Mouse (Mus musculus): ENCODE measurements around the gene Itga2. TPM values are rescaled to one million over a fixed set of nuclear protein-coding genes. Genes with fewer than 3 reads are reported as not detected.
A peak's percentile ranks its signal among the peaks of the same experiment; 100 is the strongest.

The Itga2 gene
- polyA plus RNA-seq, 2 experiments, result 3.8 to 3.9 TPM

- Histone ChIP-seq H3K27me3 (ENCODE audit: control insufficient read depth, insufficient read depth, low read length) (no peaks in the 10 kb centered on the region), H3K36me3 (ENCODE audit: control insufficient read depth, insufficient read depth, low read length) (peaks cover 50% of the 10 kb centered on the region), H3K9ac (ENCODE audit: low read depth, low read length, severe bottlenecking) (no peak overlapping the region), H3K4me1 (ENCODE audit: control insufficient read depth, insufficient read depth, low read length) (no peaks in the 10 kb centered on the region), H3K27ac (replicated peaks; ENCODE audit: low read depth, low read length) (no peak overlapping the region), H3K4me2 (replicated peaks; ENCODE audit: low read depth, low read length, severe bottlenecking) (no peak overlapping the region), H3K4me3 (replicated peaks; ENCODE audit: low read length) (no peak overlapping the region), H3K9me3 (ENCODE audit: control insufficient read depth, low read length) (no peaks in the 10 kb centered on the region)
- ATAC-seq (ENCODE audit: low FRiP score, low read depth) (peak; percentile 18), DNase-seq (ENCODE audit: low spot score) (peak; percentile 70)
- TF ChIP-seq POLR2A (IDR thresholded peaks at IDR 0.05; ENCODE audit: borderline replicate concordance, extremely low read depth, insufficient read depth, insufficient read length), result no peak
- WGBS, result 80% methylated on average over 4 of the region's 4 CpGs
These were observed 100.5 kb downstream of the Itga2 start for GRCm38 (mm10) chr13:114831367-114831833.

- Histone ChIP-seq H3K9ac (ENCODE audit: low read depth, low read length, severe bottlenecking) (no peak overlapping the region), H3K4me2 (replicated peaks; ENCODE audit: low read depth, low read length, severe bottlenecking) (no peak overlapping the region), H3K36me3 (ENCODE audit: control insufficient read depth, insufficient read depth, low read length) (peaks cover 72% of the 10 kb centered on the region), H3K9me3 (ENCODE audit: control insufficient read depth, low read length) (no peaks in the 10 kb centered on the region), H3K27ac (replicated peaks; ENCODE audit: low read depth, low read length) (no peak overlapping the region), H3K4me1 (ENCODE audit: control insufficient read depth, insufficient read depth, low read length) (no peaks in the 10 kb centered on the region), H3K4me3 (replicated peaks; ENCODE audit: low read length) (no peak overlapping the region), H3K27me3 (ENCODE audit: control insufficient read depth, insufficient read depth, low read length) (no peaks in the 10 kb centered on the region)
- WGBS, result 92% methylated on average over 6 of the region's 6 CpGs
- TF ChIP-seq POLR2A (IDR thresholded peaks at IDR 0.05; ENCODE audit: borderline replicate concordance, extremely low read depth, insufficient read depth, insufficient read length), result no peak
- no peak for DNase-seq (ENCODE audit: low spot score)
- no peak for ATAC-seq (ENCODE audit: low FRiP score, low read depth)
These were observed 106.5 kb downstream of the Itga2 start for GRCm38 (mm10) chr13:114825377-114825855.

GRCm38 (mm10) chr13:114822871-114823270 is 109.0 kb downstream of the Itga2 start:
- Histone ChIP-seq H3K4me3 (replicated peaks; ENCODE audit: low read length) (no peak overlapping the region), H3K4me1 (ENCODE audit: control insufficient read depth, insufficient read depth, low read length) (peaks cover 7% of the 10 kb centered on the region), H3K36me3 (ENCODE audit: control insufficient read depth, insufficient read depth, low read length) (peaks cover 53% of the 10 kb centered on the region), H3K4me2 (replicated peaks; ENCODE audit: low read depth, low read length, severe bottlenecking) (no peak overlapping the region), H3K9me3 (ENCODE audit: control insufficient read depth, low read length) (no peaks in the 10 kb centered on the region), H3K27me3 (ENCODE audit: control insufficient read depth, insufficient read depth, low read length) (no peaks in the 10 kb centered on the region), H3K27ac (replicated peaks; ENCODE audit: low read depth, low read length) (no peak overlapping the region), H3K9ac (ENCODE audit: low read depth, low read length, severe bottlenecking) (no peak overlapping the region)
- no peak for DNase-seq (ENCODE audit: low spot score)
- no peak for ATAC-seq (ENCODE audit: low FRiP score, low read depth)
- TF ChIP-seq POLR2A (IDR thresholded peaks at IDR 0.05; ENCODE audit: borderline replicate concordance, extremely low read depth, insufficient read depth, insufficient read length), result no peak
- WGBS, result 83% methylated on average over 2 of the region's 2 CpGs

GRCm38 (mm10) chr13:114818513-114818912 is 113.4 kb downstream of the Itga2 start:
- Histone ChIP-seq H3K4me1 (ENCODE audit: control insufficient read depth, insufficient read depth, low read length) (peaks cover 7% of the 10 kb centered on the region), H3K4me2 (replicated peaks; ENCODE audit: low read depth, low read length, severe bottlenecking) (peak overlapping the region; percentile 65), H3K9me3 (ENCODE audit: control insufficient read depth, low read length) (no peaks in the 10 kb centered on the region), H3K27me3 (ENCODE audit: control insufficient read depth, insufficient read depth, low read length) (no peaks in the 10 kb centered on the region), H3K9ac (ENCODE audit: low read depth, low read length, severe bottlenecking) (peak overlapping the region; percentile 65), H3K27ac (replicated peaks; ENCODE audit: low read depth, low read length) (no peak overlapping the region), H3K4me3 (replicated peaks; ENCODE audit: low read length) (peak overlapping the region; percentile 73), H3K36me3 (ENCODE audit: control insufficient read depth, insufficient read depth, low read length) (peaks cover 21% of the 10 kb centered on the region)
- 25% methylated on average over 9 of the region's 9 CpGs for WGBS
- ATAC-seq (ENCODE audit: low FRiP score, low read depth) (peak; percentile 47; the same call in 1 of the 2 replicates), DNase-seq (ENCODE audit: low spot score) (no peak)
- no peak for TF ChIP-seq POLR2A (IDR thresholded peaks at IDR 0.05; ENCODE audit: borderline replicate concordance, extremely low read depth, insufficient read depth, insufficient read length)

GRCm38 (mm10) chr13:114817751-114818360 is 114.0 kb downstream of the Itga2 start, which contains the start of gene Mocs2:
Gene Mocs2, plus strand, starts transcription at chr13:114818236.
- peak within 1 kb of the TSS; percentile 73 for H3K4me3 ChIP-seq (replicated peaks; ENCODE audit: low read length)
- H3K4me2 ChIP-seq (replicated peaks; ENCODE audit: low read depth, low read length, severe bottlenecking), result peak within 1 kb of the TSS; percentile 65
- no peak within 1 kb of the TSS for H3K27ac ChIP-seq (replicated peaks; ENCODE audit: low read depth, low read length)
- WGBS, result under 1% methylated on average over 38 of the region's 39 CpGs
- peak within 1 kb of the TSS; percentile 65 for H3K9ac ChIP-seq (ENCODE audit: low read depth, low read length, severe bottlenecking)
- peaks cover 7% of the 10 kb centered on the region for H3K4me1 ChIP-seq (ENCODE audit: control insufficient read depth, insufficient read depth, low read length)
- peaks cover 14% of the 10 kb centered on the region for H3K36me3 ChIP-seq (ENCODE audit: control insufficient read depth, insufficient read depth, low read length)
- peak; percentile 92 for ATAC-seq (ENCODE audit: low FRiP score, low read depth)
- no peak for TF ChIP-seq POLR2A (IDR thresholded peaks at IDR 0.05; ENCODE audit: borderline replicate concordance, extremely low read depth, insufficient read depth, insufficient read length)
- no peaks in the 10 kb centered on the region for H3K27me3 ChIP-seq (ENCODE audit: control insufficient read depth, insufficient read depth, low read length)
- H3K9me3 ChIP-seq (ENCODE audit: control insufficient read depth, low read length), result no peaks in the 10 kb centered on the region
- DNase-seq (ENCODE audit: low spot score), result peak; percentile 97
